Mouse (Mus musculus) neutrophil, adult 5-6 weeks (primary cell): Measurements from ENCODE around the gene Atg101. TPM values are rescaled to one million over a fixed set of nuclear protein-coding genes. Genes with fewer than 3 reads are reported as not detected.
A peak's percentile ranks its signal among the peaks of the same experiment; 100 is the strongest.
"Not testable (repeated sequence)": the region's sequence is repeated elsewhere in the genome, so short reads cannot be mapped to it uniquely, and the experiment has no call there.

Experiments used
- ATAC-seq: fragments of 151-379, 151-347 bp; 2 replicates; pipeline ENCODE4 v1.8.0; 2017; ENCODE audit warnings: mild to moderate bottlenecking, moderate TSS enrichment; ENCODE audit not compliant: insufficient number of reproducible peaks, poor library complexity, low FRiP score, severe bottlenecking; ENCODE audit errors: extremely low read depth
- total RNA-seq: library from RNA; stranded (forward); fragments of 200-1000 nt; gene quantifications from 2 replicates; pipeline ENCODE4 v1.2.3, GENCODE M21; 2017

Atg101 gene
- total RNA-seq, 1 experiment from 2014 or later: 61.0 TPM

GRCm38 (mm10) chr15:101324409-101324808 is 40.3 kb downstream of the Atg101 start:
- not testable (repeated sequence) for ATAC-seq

- no peak for ATAC-seq
Measured at GRCm38 (mm10) chr15:101325991-101326534, 42.0 kb downstream of the Atg101 start.

GRCm38 (mm10) chr15:101327282-101327681 is 43.2 kb downstream of the Atg101 start:
- ATAC-seq: peak; percentile 74

- no peak for ATAC-seq
Measured at GRCm38 (mm10) chr15:101328876-101329563, 44.9 kb downstream of the Atg101 start.

GRCm38 (mm10) chr15:101329564-101329892 is 45.5 kb downstream of the Atg101 start:
- no peak for ATAC-seq

GRCm38 (mm10) chr15:101331090-101331489 is 47.0 kb downstream of the Atg101 start:
- no peak for ATAC-seq

- ATAC-seq: no peak
Measured at GRCm38 (mm10) chr15:101332370-101332769, 48.3 kb downstream of the Atg101 start.

- ATAC-seq: no peak
Measured at GRCm38 (mm10) chr15:101333165-101333564, 49.1 kb downstream of the Atg101 start.

GRCm38 (mm10) chr15:101333648-101334047 is 49.6 kb downstream of the Atg101 start:
- ATAC-seq: no peak

GRCm38 (mm10) chr15:101336474-101337174 is 52.6 kb downstream of the Atg101 start:
- no peak for ATAC-seq

GRCm38 (mm10) chr15:101338359-101338758 is 54.3 kb downstream of the Atg101 start:
- no peak for ATAC-seq

- ATAC-seq: peak; percentile 77
Measured at GRCm38 (mm10) chr15:101339537-101339936, 55.5 kb downstream of the Atg101 start.

Other genes with a start within 250 kb of the Atg101 start
- gene Gm47841, start 236.9 kb upstream of the Atg101 start, total RNA-seq: not detected in 2 replicates
- gene Fignl2, start 205.7 kb upstream of the Atg101 start, total RNA-seq: 0.12 TPM in 1 of 2 replicates, not detected in the other
- gene Ankrd33, start 168.5 kb upstream of the Atg101 start, total RNA-seq: not detected in 2 replicates
- gene Acvrl1, start 155.8 kb upstream of the Atg101 start, total RNA-seq: 2.7 and 6.1 TPM in 2 replicates
- 22.0 and 23.1 TPM in 2 replicates for gene Acvr1b, start 110.2 kb upstream of the Atg101 start, total RNA-seq
- 0.81 and 0.98 TPM in 2 replicates for gene Grasp, start 60.1 kb upstream of the Atg101 start, total RNA-seq
- 185 and 187 TPM in 2 replicates for gene Nr4a1, start 30.0 kb upstream of the Atg101 start, total RNA-seq
- gene 6030408B16Rik, start 8.9 kb downstream of the Atg101 start, total RNA-seq: 0.70 and 0.98 TPM in 2 replicates
- gene Krt80, start 85.9 kb downstream of the Atg101 start, total RNA-seq: 31.7 and 34.7 TPM in 2 replicates
- gene Krt7, start 126.8 kb downstream of the Atg101 start, total RNA-seq: 8.6 and 9.6 TPM in 2 replicates
- not detected in 2 replicates for gene Krt87, start 154.5 kb downstream of the Atg101 start, total RNA-seq
- gene Krt88, start 163.5 kb downstream of the Atg101 start, total RNA-seq: not detected in 2 replicates
- gene Krt81, start 179.5 kb downstream of the Atg101 start, total RNA-seq: not detected in 2 replicates
- 5.8 and 7.0 TPM in 2 replicates for gene Krt86, start 189.2 kb downstream of the Atg101 start, total RNA-seq
- gene Krt83, start 207.2 kb downstream of the Atg101 start, total RNA-seq: 0.37 and 1.9 TPM in 2 replicates
- not detected in 2 replicates for gene Gm49425, start 233.0 kb downstream of the Atg101 start, total RNA-seq
- not detected in 2 replicates for gene Krt84, start 248.5 kb downstream of the Atg101 start, total RNA-seq